Mouse (Mus musculus) urinary bladder, adult 2 months (tissue): ENCODE data around the gene Timd2. TPM values are rescaled to one million over a fixed set of nuclear protein-coding genes. Genes with fewer than 3 reads are reported as not detected.
"Not testable (repeated sequence)": the region's sequence is repeated elsewhere in the genome, so short reads cannot be mapped to it uniquely, and the experiment has no call there.

ENCODE experiments used
- DNase-seq: peaks from one replicate; pipeline ENCODE4 v3.0.0; 2022; ENCODE audit warnings: low spot score
- polyA plus RNA-seq: library from polyadenylated mRNA; depleted of rRNA; stranded (reverse); fragments of >200 nt; gene quantifications from 2 replicates; pipeline ENCODE4 v1.2.3, GENCODE M21; 2012; rRNA removed

Gene Timd2
- polyA plus RNA-seq, result not detected in 2 replicates

DNA sequence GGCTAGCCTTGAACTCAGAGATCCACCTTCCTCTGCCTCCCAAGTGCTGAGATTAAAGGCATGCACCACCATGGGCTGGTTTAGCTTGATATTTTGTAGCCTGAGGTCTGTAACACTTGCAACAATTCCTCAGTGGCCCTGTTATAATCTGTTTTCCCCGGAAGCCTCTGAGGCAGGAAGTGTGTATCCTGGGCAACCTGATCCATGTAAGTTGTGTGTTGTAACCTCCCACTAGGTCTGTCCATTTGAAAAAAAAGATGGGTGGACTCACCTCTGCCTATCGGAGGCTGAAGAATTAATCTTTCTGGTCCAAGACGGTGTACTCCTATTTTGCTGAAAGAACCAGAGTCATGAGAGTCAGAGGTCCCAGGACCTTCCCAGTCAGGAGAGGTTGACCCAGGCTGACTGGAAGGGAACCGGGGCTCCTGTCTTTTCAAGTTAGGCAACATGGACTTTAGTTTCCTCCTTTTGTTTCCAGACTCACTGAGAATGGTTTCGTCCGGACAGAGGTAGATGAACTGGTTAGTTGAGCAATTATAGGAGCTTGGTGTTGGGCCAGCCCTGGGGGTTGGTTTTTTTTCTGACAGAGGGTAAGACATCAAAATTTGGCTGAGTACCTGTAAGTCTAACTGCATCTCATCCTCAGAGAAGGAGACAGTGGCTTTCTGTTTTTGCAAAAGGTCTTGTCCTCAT, at the start of gene Timd2:
Timd2 (minus strand) TSS at position 398 of the 693 bp plus-strand sequence.
- DNase-seq, result no peak

DNA sequence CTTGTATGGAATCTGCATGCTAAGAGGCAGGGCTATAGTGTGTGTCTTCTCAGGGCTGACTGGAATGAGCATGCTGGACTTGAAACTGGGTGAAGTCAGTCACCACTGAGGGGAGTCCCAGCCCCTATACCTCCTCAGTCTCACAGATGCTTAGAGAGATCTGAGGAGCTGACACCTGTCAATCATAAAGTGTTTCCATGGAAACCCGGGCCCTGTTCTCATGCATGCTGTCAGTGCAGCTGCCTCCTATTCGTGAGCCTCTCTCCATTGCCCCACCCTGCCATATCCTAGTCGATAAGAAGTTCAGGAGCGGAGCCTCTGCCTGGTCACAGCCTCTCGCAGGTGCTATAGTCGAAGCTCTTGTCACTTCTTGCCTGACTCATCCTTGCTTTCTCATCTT, 48.9 kb upstream of the Timd2 start:
- DNase-seq, result not testable (repeated sequence)

DNA sequence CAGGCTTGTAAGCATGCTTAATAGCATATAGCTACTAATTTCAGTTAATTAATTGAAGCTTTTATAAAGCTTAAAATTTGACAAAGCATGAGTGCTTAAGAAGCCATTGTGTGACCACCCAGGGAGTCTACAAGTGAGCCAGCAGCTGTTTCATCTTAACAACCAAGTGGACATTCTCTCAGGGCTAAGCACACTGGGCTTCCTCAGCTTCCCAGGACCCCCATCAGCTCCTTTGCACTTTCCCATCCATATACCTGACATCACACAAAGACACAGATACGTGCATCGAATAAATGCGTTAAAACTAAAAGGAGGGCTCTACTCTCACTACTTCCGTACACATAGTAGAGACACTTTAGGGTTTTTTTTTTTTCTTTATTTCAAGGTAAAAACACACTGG, 47.8 kb upstream of the Timd2 start:
- no peak for DNase-seq

DNA sequence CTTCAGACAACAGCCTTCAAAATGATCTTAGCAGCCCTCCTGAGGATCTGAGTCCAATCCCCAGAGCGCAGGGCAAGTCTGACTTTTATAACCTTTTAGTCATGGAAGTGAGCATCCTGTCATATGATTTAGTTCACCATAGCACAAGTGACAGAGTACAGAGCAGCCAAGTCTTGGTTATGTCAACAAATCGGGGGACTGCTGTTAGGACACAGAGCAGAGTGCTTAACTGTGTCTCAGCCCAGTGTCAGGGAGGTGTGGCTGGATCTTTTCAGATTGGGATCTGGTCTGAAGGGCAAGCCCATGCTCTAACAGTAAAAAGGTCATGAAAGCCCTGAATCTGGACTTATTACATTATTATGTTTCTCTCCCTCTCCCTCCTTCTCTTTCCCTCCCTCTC, 46.8 kb upstream of the Timd2 start:
- no peak for DNase-seq

DNA sequence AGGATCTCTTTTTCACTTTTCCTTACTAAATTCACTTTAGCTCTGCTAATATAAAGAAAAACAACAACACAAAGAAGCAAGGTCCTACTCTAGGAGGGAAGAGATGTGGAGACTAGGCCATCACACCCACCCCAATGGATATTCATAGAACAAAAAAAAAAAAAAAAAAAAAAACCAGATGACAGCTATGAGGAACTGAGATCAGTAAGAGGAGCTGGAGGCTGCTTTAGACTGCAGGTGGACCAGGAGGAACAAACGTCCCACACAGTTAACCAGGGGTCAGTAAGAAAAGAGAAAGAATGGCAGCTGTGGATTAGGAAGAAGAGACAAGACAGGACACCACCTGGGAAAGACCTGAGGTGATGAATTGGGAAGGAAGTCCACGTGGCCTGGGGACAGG, 41.1 kb upstream of the Timd2 start:
- no peak for DNase-seq

DNA sequence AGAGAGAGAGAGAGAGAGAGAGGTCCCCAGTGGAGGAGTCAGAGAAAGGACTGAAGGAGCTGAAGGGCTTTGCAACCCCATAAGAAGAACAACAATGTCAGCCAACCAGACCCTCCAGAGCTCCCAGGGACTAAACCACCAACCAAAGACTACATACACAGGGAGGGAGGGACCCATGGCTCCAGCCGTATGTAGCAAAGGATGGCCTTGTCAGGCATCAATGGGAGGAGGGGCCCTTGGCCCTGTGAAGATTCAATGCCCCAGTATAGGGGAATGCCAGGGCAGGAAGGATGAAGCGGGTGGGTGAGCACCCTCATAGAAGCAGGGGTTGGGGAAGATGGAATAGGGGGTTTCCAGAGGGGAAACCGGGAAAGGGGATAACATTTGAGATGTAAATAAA, 34.9 kb upstream of the Timd2 start:
- DNase-seq, result no peak

DNA sequence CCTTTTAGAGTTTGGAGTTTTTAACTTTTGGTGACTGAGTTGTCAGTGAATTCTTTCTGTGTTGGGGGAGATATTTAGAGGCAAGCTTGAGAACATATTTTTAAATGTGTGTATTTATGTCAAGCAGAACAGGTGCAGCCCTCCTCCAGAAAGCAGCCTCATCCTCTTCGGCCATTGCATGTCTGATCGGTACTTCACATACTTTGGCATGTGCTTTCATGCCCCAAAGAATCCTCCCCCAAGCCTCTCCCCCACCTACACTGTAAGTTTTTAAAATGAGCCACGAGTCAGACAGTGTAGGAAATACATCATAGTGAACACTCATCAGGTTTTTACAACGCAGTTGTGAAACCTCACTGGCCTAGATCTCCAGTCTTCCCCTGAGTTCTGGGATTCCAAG, 34.0 kb upstream of the Timd2 start:
- DNase-seq, result no peak

DNA sequence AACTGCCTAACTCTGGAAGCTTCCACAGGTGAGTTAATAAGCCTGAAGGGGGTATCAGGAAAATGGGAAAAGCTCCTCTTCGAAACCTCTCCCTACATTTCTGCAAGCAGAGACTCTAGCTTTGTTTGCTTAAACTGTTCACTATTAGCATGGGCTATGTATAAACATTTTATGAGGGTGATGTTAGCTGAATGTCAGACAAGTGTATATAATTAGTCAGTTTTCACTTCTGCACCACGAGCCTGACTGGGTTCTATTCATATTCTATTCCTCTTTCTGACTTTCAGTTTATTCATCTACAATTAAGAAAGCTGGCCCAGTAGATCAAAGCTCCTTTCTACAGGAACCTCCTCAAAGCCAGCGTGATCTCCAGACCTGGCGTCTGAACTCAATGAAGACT, 32.6 kb upstream of the Timd2 start:
- no peak for DNase-seq

DNA sequence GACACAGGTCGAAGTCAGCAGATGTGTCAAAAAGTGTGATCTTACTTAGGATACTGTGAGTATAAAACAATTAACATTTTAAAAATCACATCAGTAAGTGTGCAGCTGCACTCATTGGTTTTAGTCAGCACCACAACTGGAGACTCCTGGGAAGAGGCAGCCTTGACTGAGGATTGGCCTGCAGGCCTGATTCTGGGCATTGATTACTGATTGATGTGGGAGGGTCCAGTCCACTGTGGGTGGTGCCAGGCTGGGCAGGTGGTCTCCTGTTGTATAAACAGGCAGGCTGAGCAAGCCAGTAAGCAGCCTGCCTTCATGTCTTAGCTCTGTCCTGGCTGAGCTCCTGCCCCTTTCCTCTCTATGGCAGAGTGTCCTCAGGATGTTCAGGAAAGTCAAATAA, 28.2 kb upstream of the Timd2 start, which contains the start of gene Havcr1:
Havcr1 (plus strand) TSS at position 5 of the 400 bp plus-strand sequence.
- DNase-seq, result not testable (repeated sequence)

DNA sequence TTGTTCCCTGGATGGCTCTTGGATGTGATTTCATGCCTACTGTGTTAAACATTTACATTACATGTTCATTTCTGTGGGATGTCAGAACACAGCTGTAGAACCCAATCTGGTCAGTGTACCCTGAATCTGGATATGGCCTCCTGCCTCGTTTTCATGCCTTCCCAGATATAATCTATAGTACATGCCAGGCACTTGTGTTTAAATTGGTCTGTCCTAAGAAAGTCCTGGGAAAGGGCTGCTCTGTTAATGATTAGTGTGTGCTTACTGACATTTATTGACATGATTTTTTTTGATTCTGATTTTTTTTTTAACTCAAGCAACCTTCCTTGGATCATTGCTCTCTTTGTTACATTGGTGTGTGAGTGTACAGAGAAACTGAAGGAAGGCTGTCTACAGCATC, 27.8 kb upstream of the Timd2 start:
- no peak for DNase-seq

DNA sequence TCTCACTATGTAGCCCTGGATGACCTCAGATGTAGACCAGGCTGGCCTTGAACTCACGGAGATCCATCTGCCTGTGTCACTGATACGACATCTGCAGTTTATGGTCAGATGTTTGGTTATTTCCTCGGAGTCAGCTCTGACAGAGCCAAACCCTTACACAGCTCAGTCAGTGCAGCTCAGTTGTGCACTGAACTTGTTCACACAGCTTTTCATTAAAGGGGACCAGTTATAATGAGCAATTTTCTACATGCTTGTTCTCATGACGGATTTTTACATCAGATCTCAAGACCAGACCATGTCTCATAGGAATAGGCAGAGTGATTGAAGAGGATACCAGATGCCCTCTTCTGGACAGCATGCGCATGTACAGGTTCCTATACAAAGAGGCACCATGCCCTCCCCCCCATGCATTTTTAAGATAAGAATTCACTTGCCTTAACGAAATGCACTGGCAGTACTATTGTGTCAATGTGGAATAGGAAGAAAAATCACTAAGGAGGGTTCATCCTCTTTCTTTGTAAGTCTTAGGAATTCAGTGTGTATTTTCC, 26.5 kb upstream of the Timd2 start:
- DNase-seq, result no peak

DNA sequence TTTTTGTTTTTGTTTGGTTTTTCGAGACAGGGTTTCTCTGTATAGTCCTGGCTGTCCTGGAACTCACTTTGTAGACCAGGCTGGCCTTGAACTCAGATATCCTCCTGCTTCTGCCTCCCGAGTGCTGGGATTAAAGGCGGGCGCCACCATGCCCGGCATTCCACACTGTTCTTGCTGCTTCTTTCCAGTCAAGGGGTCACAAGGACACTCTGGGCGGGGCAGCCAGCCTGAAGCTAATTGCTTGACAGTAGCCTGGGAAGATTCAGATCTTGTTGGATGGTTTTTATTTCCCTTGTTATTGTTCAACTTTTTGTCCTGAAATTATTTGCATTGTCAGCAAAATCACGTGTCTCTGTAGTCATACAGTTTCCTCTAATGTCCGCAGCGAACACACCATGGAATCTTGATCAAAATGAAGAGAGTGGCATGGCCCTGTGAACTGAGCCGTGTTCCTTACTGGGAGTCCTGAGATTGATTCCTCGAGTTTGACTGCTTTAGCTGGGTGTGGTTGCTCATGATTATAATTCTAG, 24.7 kb upstream of the Timd2 start:
- DNase-seq, result no peak

DNA sequence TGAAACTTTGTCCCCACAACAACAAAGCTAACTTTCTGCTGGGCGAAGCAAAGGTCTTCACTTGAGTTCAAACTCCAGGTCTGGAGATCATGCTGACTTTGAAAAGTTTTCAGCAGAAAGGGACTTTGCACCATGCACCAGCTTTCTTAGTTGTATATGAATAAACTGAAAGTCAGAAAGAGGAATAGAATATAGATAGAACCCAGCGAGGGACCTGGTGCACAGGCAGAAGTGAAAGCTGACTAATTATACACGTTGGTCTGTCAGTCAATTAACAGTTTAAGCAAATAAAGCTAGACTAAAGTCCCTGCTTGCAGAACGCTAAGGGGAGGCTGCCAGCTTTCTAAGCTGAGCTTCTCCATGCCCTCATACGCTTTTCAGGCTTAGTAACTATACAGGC, 8.0 kb downstream of the Timd2 start:
- DNase-seq, result no peak

DNA sequence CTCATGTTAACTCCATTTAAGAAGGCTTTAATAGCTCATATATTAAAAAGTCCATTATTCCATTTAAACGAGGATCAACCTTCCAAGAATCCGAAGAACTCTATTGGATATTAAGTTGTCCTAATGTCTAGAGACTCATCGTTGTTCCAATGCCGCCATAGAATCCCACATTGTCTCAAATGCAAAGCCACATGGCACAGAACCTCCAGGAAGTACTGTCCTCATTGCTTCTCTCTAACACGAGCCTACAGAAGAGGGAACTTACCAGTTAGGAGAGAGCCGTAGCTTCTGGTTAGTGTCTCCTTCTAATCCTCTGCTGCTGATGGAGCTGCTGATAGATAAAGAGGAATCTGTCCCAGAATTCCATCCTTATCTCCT, 8.6 kb downstream of the Timd2 start:
- no peak for DNase-seq

DNA sequence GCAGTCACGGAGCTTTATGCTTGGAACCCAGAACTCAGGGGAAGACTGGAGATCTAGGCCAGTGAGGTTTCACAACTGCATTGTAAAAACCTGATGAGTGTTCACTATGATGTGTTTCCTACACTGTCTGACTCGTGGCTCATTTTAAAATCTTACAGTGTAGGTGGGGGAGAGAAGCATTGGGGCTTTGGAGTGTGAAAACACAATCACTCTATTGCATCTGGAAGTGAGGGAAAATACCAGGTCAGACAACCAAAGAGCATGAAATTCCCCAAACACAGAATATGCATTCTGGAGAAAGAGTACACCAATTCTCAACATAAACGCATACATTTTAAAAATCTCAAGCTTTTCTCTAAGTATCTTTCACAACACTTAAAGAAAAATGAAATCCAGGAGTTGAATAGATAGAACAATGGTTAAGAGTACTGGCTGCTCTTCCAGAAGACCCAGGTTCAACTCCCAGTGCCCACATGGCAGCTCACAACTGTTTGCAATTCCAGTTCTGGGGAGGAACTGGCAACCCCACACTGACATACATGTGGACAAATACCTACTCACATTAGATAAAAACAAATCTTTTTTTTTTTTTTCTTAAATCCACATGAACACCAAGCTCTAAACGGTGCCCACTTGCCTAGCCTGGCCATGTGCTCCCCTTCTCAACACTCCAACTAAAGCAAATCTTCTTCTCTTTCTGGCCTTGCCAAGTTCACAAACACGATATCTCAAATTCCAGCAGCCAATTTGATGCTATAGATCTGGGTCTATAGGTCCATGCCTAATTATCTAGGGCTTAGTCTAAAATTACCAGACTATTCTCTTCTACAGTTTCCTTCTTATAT, 9.2 kb downstream of the Timd2 start:
- DNase-seq, result no peak

DNA sequence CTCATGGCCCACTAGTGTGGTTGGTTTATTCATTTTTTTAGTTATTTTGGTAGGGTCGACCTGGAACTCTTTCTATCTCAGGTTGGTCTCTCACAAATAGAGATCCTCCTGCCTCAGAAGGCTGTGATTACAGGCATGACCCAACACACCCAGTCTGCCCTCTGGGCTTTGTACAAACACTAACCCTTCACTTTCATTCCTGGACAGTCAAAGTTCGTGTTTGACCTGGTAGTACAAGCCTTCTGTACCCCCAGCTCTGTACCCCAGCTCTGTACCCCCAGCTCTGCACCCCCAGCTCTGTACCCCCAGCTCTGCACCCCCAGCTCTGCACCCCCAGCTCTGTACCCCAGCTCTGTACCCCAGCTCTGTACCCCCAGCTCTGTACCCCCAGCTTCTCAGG, 11.0 kb downstream of the Timd2 start:
- DNase-seq, result not testable (repeated sequence)

DNA sequence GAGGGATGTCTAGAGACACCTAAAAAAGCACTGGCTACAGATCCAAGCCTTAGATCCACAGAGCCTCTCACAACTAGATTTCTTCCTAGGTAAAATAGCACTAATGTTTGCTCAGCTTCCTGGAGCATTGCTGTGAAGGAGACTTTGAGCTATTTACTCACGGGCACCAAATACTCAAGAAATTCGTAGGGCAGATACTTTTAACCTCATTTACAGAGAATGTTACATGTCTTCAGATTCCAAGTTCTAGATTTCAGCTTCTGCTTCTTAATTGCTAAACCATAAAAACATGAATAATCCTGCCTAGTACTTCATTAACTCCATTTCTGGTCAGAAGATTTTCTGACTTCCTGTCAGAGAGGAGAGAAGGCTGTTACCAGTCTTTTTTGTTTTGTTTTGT, 16.7 kb downstream of the Timd2 start:
- DNase-seq, result no peak

DNA sequence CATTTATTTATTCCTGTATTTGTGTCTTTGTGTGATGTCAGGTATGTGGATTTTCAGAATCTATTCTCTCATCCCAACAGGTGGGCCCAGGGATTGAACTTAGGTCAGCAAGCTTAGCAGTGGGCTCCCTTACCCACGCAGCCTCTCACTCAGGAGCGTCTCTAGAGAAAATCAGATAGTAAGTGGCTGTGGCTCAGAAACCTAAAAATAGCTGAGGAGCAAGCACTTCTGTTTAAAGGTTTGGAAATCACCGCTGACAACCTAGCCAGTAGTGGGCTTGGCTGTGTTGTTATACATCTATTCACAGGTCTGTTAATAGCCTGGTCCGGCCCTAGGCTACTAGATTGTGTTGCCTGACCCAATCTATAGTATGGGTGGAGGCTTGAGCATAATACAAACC, 23.1 kb downstream of the Timd2 start:
- DNase-seq, result no peak

DNA sequence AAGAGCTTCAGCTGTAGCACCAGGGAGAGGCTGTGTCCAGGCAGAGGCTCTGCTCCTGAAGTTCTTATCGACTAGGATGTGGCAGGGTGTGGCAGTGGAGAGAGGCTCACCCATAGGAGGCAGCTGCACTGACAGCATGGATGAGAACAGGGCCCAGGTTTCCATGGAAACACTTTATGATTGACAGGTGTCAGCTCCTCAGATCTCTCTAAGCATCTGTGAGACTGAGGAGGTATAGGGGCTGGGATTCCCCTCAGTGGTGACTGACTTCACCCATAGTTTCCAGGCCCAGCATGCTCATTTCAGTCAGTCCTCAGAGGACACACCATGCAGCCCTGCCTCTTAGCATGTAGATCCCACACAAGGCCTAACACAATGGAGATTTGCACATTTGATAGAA, 24.0 kb downstream of the Timd2 start:
- DNase-seq, result no peak

DNA sequence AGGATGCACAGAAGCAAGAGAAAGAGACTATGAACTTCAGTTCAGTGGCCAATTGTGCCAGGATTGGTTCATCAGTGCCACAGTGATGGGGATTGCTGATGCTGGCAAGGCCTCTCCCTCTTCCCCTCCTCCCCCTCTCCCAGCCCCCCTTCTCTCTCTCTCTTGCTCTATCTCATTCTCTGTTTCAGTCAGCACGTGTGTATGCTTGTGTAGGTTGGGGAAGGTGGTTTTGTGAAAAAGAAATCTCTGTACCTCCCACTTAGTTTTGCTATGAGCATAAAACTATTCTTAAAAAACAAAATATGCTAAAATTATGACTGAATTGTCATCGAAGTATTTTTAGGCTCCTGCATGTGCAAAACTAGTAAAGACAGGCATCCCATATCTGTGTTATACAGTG, 38.9 kb downstream of the Timd2 start:
- no peak for DNase-seq

DNA sequence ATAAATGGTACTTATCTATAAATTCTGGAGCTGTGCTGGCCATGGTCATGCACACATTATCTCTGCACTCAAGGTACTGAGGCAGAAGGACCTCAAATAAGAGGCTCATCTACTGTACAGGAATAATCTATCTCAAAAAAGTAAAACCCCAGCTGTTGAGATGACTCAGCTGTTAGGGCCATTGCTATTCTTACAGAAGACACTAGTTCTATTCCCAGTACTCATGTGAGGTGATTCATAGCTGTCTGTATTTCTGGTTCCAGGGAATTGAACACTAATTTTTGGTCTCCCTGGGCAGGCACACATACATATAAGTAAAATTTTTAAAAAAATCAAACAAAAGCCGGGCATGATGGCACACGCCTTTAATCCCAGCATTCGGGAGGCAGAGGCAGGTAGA, 39.8 kb downstream of the Timd2 start:
- no peak for DNase-seq

DNA sequence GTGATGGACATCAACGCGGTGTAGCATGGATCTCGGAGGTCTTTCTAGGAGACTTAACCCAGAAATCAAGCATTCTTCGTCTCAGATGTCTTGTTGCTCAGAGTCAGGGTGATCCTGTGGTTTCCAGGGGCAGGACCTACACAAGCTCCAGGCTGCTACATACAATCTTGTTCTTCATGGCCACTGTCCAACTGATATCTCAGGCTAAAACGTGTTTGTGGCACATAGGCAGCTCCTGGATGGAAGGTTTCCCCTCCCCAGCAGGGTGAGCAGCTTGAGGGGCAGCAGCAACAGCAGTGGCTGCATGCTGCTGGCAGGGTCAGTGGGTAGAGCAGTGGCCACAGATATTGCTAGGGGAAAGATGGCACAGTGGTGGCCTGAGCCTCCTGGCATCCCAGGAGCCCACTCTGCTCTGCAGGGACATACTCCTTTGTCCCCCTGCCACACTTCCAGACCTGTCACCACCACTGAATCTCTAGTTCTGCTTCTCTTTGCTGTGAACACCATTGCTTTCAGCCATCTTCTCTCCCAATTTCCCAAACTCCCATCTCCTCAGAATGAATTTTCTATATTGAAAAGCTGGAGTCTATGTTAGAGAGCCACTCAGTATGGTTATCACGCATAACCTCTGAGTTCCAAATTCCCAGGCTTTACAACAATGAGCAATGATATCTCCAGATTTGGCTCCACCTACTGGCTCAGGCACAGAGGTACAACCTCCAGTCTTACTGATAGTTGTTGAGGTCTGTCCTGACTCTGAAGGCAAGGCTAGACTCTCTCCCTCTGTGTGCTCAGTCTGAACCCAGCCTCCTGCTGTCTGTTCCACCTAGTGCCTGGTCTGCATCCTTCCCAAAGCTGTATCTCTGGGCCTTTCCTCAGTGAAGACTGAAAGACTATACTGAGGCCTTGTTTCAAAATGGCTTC, 41.0 kb downstream of the Timd2 start:
- no peak for DNase-seq
